Mouse (Mus musculus): ENCODE data around the gene Olfr559.

The Olfr559 gene

GRCm38 (mm10) chr7:102727391-102727790, at the start of gene Olfr559:
Gene Olfr559, minus strand, starts transcription at chr7:102727491.
- no peak for DNase-seq (ENCODE audit: low spot score in 2 of 2)

GRCm38 (mm10) chr7:102770921-102771320, 43.6 kb upstream of the Olfr559 start, which contains the start of gene Olfr561:
Gene Olfr561, plus strand, starts transcription at chr7:102771221.
- DNase-seq (ENCODE audit: low spot score in 2 of 2): no peak

- DNase-seq (ENCODE audit: low spot score in 2 of 2): no peak
These were observed 32.0 kb upstream of the Olfr559 start, which contains the start of the genes Olfr560 and Olfr78 for GRCm38 (mm10) chr7:102759266-102759665. Gene Olfr560, minus strand, starts transcription at chr7:102759366. Gene Olfr78, minus strand, starts transcription at chr7:102759471.

- DNase-seq (ENCODE audit: low spot score in 2 of 2): no peak
These were observed 24.8 kb upstream of the Olfr559 start for GRCm38 (mm10) chr7:102752086-102752485.

GRCm38 (mm10) chr7:102737705-102738104, 10.4 kb upstream of the Olfr559 start:
- no peak for DNase-seq (ENCODE audit: low spot score in 2 of 2)

GRCm38 (mm10) chr7:102733793-102734192, 6.5 kb upstream of the Olfr559 start:
- DNase-seq (ENCODE audit: low spot score in 2 of 2): no peak

GRCm38 (mm10) chr7:102718970-102719369, 8.3 kb downstream of the Olfr559 start, which contains the start of gene Olfr33:
Gene Olfr33, minus strand, starts transcription at chr7:102719070.
- DNase-seq (ENCODE audit: low spot score in 2 of 2): no peak

- DNase-seq (ENCODE audit: low spot score in 2 of 2): no peak
These were observed 25.4 kb downstream of the Olfr559 start, which contains the start of gene Olfr558 for GRCm38 (mm10) chr7:102701915-102702314. Gene Olfr558, plus strand, starts transcription at chr7:102702215.

GRCm38 (mm10) chr7:102698461-102698860, 28.8 kb downstream of the Olfr559 start:
- DNase-seq (ENCODE audit: low spot score in 2 of 2): no peak

GRCm38 (mm10) chr7:102695358-102696125, 31.7 kb downstream of the Olfr559 start, which contains the start of gene Olfr557:
Gene Olfr557, plus strand, starts transcription at chr7:102695910.
- DNase-seq (ENCODE audit: low spot score in 2 of 2): no peak

GRCm38 (mm10) chr7:102686944-102687501, 40.3 kb downstream of the Olfr559 start, which contains the start of gene Trim68:
Gene Trim68, minus strand, starts transcription at chr7:102687327.
- peak; percentile 83 to 93 for DNase-seq (ENCODE audit: low spot score in 2 of 2)

- no peak for DNase-seq (ENCODE audit: low spot score in 2 of 2)
These were observed 45.4 kb downstream of the Olfr559 start for GRCm38 (mm10) chr7:102681916-102682315.

- no peak for DNase-seq (ENCODE audit: low spot score in 2 of 2)
These were observed 51.1 kb downstream of the Olfr559 start for GRCm38 (mm10) chr7:102676225-102676624.

Data from urinary bladder, postnatal 36 days (tissue).